Mouse (Mus musculus) MEL (cell line): ENCODE results near the gene Gm37240. TPM values are rescaled to one million over a fixed set of nuclear protein-coding genes. Genes with fewer than 3 reads are reported as not detected.

Experiments used
- DNase-seq: peaks from one replicate; pipeline ENCODE4 v3.0.0; 2011; ENCODE audit warnings: low read depth, low spot score
- H3K27ac ChIP-seq: 2 replicates; pipeline ENCODE4 v1.5.1; 2012; ENCODE audit warnings: low read depth, mild to moderate bottlenecking, control low read depth, low read length, moderate library complexity; ENCODE audit not compliant: control insufficient read depth
- H3K27me3 ChIP-seq, 2 experiments: fragments of 150-350 bp in 1 of 2; sonication (generic) in 1 of 2; 2 replicates each; pipeline ENCODE4 v1.6.1; 2012; ENCODE audit warnings: low read length in 2 of 2, mild to moderate bottlenecking in 2 of 2, improper control_type of control experiment in 1 of 2, moderate library complexity in 1 of 2; ENCODE audit not compliant: insufficient read depth in 2 of 2, control insufficient read depth in 1 of 2
- H3K36me3 ChIP-seq, 2 experiments: 2 replicates each; pipeline ENCODE4 v1.6.1; 2012 to 2014; ENCODE audit warnings: low read length in 2 of 2, improper control_type of control experiment in 1 of 2, inconsistent platforms in 1 of 2, mild to moderate bottlenecking in 1 of 2; ENCODE audit not compliant: insufficient read depth in 2 of 2, control insufficient read depth in 1 of 2
- H3K4me1 ChIP-seq, 2 experiments: fragments of 150-350 bp in 1 of 2; sonication (generic) in 1 of 2; 2 replicates each; pipeline ENCODE4 v1.6.1; 2012; ENCODE audit warnings: low read length in 2 of 2, improper control_type of control experiment in 1 of 2, mild to moderate bottlenecking in 1 of 2; ENCODE audit not compliant: insufficient read depth in 2 of 2, control insufficient read depth in 1 of 2
- H3K4me3 ChIP-seq, 2 experiments: fragments of 150-350 bp in 1 of 2; sonication (generic) in 1 of 2; 2 replicates each; pipeline ENCODE4 v1.5.1; 2012; ENCODE audit warnings: low read depth in 2 of 2, low read length in 2 of 2, mild to moderate bottlenecking in 2 of 2, moderate library complexity in 2 of 2, control low read depth in 1 of 2, improper control_type of control experiment in 1 of 2; ENCODE audit not compliant: control insufficient read depth in 1 of 2, insufficient read depth in 1 of 2
- H3K79me2 ChIP-seq: 2 replicates; pipeline ENCODE4 v1.6.1; 2012; ENCODE audit warnings: mild to moderate bottlenecking, low read length, moderate library complexity; ENCODE audit not compliant: control insufficient read depth, poor library complexity, insufficient read depth
- H3K9ac ChIP-seq: 2 replicates; pipeline ENCODE4 v1.6.1; 2012; ENCODE audit warnings: low read depth, mild to moderate bottlenecking, control low read depth, low read length, moderate library complexity; ENCODE audit not compliant: control insufficient read depth, poor library complexity, severe bottlenecking
- H3K9me3 ChIP-seq: fragments of 150-350 bp; sonication (generic); replicated peaks from 2 replicates; pipeline ENCODE4 v1.6.1; 2012; ENCODE audit warnings: mild to moderate bottlenecking, low read length, improper control_type of control experiment, moderate library complexity; ENCODE audit not compliant: insufficient read depth
- ETS1 ChIP-seq: IDR thresholded peaks from 2 replicates; pipeline ENCODE4 v1.6.1; 2012; ENCODE audit warnings: low read depth, mild to moderate bottlenecking, inconsistent platforms, low read length, improper control_type of control experiment, moderate library complexity
- GABPA ChIP-seq: IDR thresholded peaks from 2 replicates; pipeline ENCODE4 v1.6.1; 2012; ENCODE audit warnings: low read depth, mild to moderate bottlenecking, inconsistent platforms, low read length, improper control_type of control experiment, moderate library complexity
- JUND ChIP-seq: IDR thresholded peaks from 2 replicates; pipeline ENCODE4 v1.6.1; 2011; ENCODE audit warnings: low read depth, mild to moderate bottlenecking, improper control_type of control experiment, low read length
- KAT2A ChIP-seq: conservative IDR thresholded peaks from 2 replicates; pipeline ENCODE4 v1.6.1; 2012; ENCODE audit warnings: low read depth, low read length, improper control_type of control experiment, inconsistent platforms
- MAFK ChIP-seq: IDR thresholded peaks from 2 replicates; pipeline ENCODE4 v1.6.1; 2011; ENCODE audit warnings: low read depth, mild to moderate bottlenecking, low read length, improper control_type of control experiment, borderline replicate concordance
- MAX ChIP-seq: IDR thresholded peaks from 2 replicates; pipeline ENCODE4 v1.6.1; 2011; ENCODE audit warnings: low read length, improper control_type of control experiment
- MAZ ChIP-seq: IDR thresholded peaks from 2 replicates; pipeline ENCODE4 v1.6.1; 2012; ENCODE audit warnings: low read depth, mild to moderate bottlenecking, inconsistent platforms, low read length, improper control_type of control experiment
- MEF2A ChIP-seq: IDR thresholded peaks from 2 replicates; pipeline ENCODE4 v1.6.1; 2014; ENCODE audit warnings: low read depth, mild to moderate bottlenecking, inconsistent platforms, low read length, improper control_type of control experiment; ENCODE audit not compliant: poor library complexity, insufficient replicate concordance, severe bottlenecking; ENCODE audit errors: extremely low read depth
- MXI1 ChIP-seq: IDR thresholded peaks from 2 replicates; pipeline ENCODE4 v1.6.1; 2011; ENCODE audit warnings: mild to moderate bottlenecking, low read depth, low read length, improper control_type of control experiment
- MYB ChIP-seq: IDR thresholded peaks from 2 replicates; pipeline ENCODE4 v1.6.1; 2011; ENCODE audit warnings: mild to moderate bottlenecking, low read depth, low read length, improper control_type of control experiment
- MYC ChIP-seq: IDR thresholded peaks from 2 replicates; pipeline ENCODE4 v1.6.1; 2011; ENCODE audit warnings: low read depth, mild to moderate bottlenecking, low read length, improper control_type of control experiment, moderate library complexity
- NELFE ChIP-seq: IDR thresholded peaks from 2 replicates; pipeline ENCODE4 v1.6.1; 2011; ENCODE audit warnings: low read depth, low read length, improper control_type of control experiment
- POLR2AphosphoS5 ChIP-seq: IDR thresholded peaks from 2 replicates; pipeline ENCODE4 v1.6.1; 2012; ENCODE audit warnings: low read depth, borderline replicate concordance, mild to moderate bottlenecking, inconsistent platforms, low read length, moderate library complexity, mixed read lengths
- RCOR1 ChIP-seq: IDR thresholded peaks from 2 replicates; pipeline ENCODE4 v1.6.1; 2012; ENCODE audit warnings: low read depth, mild to moderate bottlenecking, inconsistent platforms, low read length, improper control_type of control experiment
- SMC3 ChIP-seq: IDR thresholded peaks from 2 replicates; pipeline ENCODE4 v1.6.1; 2011; ENCODE audit warnings: low read depth, low read length, improper control_type of control experiment
- TBP ChIP-seq: IDR thresholded peaks from 2 replicates; pipeline ENCODE4 v1.8.0; 2011; ENCODE audit warnings: low read depth, low read length, improper control_type of control experiment
- TCF12 ChIP-seq: IDR thresholded peaks from 2 replicates; pipeline ENCODE4 v1.6.1; 2014; ENCODE audit warnings: low read depth, mild to moderate bottlenecking, inconsistent platforms, low read length, improper control_type of control experiment, moderate library complexity
- UBTF ChIP-seq: IDR thresholded peaks from 2 replicates; pipeline ENCODE4 v1.6.1; 2012; ENCODE audit warnings: low read depth, mild to moderate bottlenecking, inconsistent platforms, low read length, improper control_type of control experiment, moderate library complexity, borderline replicate concordance; ENCODE audit not compliant: insufficient read depth
- USF2 ChIP-seq, 2 experiments: IDR thresholded peaks; 2 replicates each; pipeline ENCODE4 v1.6.1; 2011 to 2012; ENCODE audit warnings: improper control_type of control experiment in 2 of 2, low read length in 2 of 2, borderline replicate concordance in 1 of 2, inconsistent platforms in 1 of 2, low read depth in 1 of 2, mild to moderate bottlenecking in 1 of 2; ENCODE audit not compliant: insufficient read depth in 1 of 2
- ZC3H11A ChIP-seq: IDR thresholded peaks from 2 replicates; pipeline ENCODE4 v1.6.1; 2012; ENCODE audit warnings: low read depth, mild to moderate bottlenecking, inconsistent platforms, low read length, improper control_type of control experiment
- ZKSCAN1 ChIP-seq: IDR thresholded peaks from 2 replicates; pipeline ENCODE4 v1.6.1; 2012; ENCODE audit warnings: low read depth, mild to moderate bottlenecking, inconsistent platforms, low read length, improper control_type of control experiment, moderate library complexity
- ZMIZ1 ChIP-seq: IDR thresholded peaks from 2 replicates; pipeline ENCODE4 v1.6.1; 2012; ENCODE audit warnings: low read depth, mild to moderate bottlenecking, inconsistent platforms, low read length, improper control_type of control experiment, moderate library complexity
- polyA plus RNA-seq, 2 experiments: library from polyadenylated mRNA; stranded (reverse) in 1 of 2; unstranded in 1 of 2; fragments of >175 nt in 1 of 2; fragments of >200 nt in 1 of 2; gene quantifications; 2 replicates each; pipeline versions ENCODE4 v1.2.1 to v1.2.4; 2012; ENCODE audit warnings: low replicate concordance in 2 of 2, low read depth in 1 of 2; ENCODE audit not compliant: insufficient read length in 2 of 2, insufficient read depth in 1 of 2, missing spikeins in 1 of 2
- total RNA-seq: library from RNA; depleted of rRNA; stranded (reverse); fragments of 300-350 nt; gene quantifications from 2 replicates; pipeline ENCODE4 v1.2.3, GENCODE M21; 2012

Gm37240 gene
- total and polyA plus RNA-seq, 3 experiments = 0.04 TPM; not detected in 2

DNA sequence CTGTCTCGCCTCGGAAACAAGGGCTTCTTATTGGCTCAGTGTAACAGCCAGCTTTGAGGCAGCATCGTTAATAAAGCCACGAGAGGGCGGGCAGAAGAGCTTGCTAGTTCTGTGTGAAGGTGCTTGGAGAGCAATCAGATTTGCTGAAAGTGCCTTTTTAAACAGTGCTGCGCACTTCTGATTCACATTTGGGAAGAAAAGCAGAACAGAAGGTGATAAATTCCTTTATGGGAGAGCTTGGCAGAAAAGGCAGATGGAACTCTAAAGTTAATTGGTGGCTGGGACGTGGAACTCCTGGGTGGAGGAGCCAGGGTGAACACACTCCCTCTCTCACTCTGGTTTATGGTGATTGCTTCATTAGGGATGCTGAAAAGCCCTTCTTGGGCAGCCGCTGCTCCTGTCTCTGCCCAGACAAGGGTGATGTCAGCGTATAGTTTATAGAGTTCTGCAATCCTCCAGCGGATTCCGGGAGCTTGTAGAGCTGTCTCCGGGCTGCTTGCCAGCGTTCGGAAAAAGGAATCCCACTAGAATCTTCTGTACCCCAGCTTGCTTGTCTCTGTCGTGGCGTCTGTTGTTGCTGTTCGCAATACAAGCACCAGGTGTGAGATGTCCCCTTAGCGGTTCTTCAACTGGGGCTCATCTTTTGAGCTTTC is 1141.7 kb downstream of the Gm37240 start:
- DNase-seq = peak; percentile 31

DNA sequence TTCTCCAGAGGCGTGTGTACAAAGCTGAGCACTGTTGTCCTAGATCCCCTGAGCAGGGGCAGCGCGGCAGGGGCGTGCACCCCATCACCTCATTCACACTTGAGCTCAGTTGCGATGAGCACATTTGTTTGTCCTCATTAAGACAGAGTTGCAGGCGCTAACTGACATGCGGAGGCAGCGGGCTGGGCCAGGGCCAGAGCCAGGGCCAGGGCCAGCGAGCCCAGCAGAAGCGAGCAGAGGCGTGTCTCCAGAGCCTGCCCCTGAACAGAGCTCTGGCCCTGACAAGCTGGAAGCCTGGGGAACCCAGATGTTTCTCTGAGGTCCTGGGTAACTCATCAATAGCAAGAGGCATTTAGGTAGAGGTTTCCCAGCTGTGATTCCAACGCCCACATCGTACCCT is 1142.6 kb downstream of the Gm37240 start:
- Histone ChIP-seq H3K9me3 (no peaks in the 10 kb centered on the region), H3K79me2 (no peaks in the 10 kb centered on the region), H3K27ac (no peak overlapping the region), H3K9ac (no peak overlapping the region), H3K4me1 (peaks cover 5 to 16% of the 10 kb centered on the region in 2 experiments; a peak in 3 of 4 replicates), H3K27me3 (no peaks in the 10 kb centered on the region), H3K4me3 (no peak overlapping the region)
- no peak for TF ChIP-seq MAFK
- TF ChIP-seq RCOR1 = no peak
- no peak for TF ChIP-seq TCF12
- TF ChIP-seq POLR2AphosphoS5 = no peak
- no peak for TF ChIP-seq UBTF
- TF ChIP-seq, all 39 proteins: peak for 0
- H3K36me3 ChIP-seq = peaks cover 0 to 14% of the 10 kb centered on the region in 2 experiments; a peak in 2 of 4 replicates
- DNase-seq = no peak

More for the DNA sequence above, 1141.7 kb downstream of the Gm37240 start:
- Histone ChIP-seq H3K4me1 (peaks cover 7 to 20% of the 10 kb centered on the region in 2 experiments; a peak in 3 of 4 replicates), H3K79me2 (no peaks in the 10 kb centered on the region), H3K36me3 (peaks cover 0 to 18% of the 10 kb centered on the region in 2 experiments; a peak in 2 of 4 replicates), H3K27me3 (no peaks in the 10 kb centered on the region), H3K27ac (no peak overlapping the region), H3K9ac (no peak overlapping the region), H3K9me3 (no peaks in the 10 kb centered on the region), H3K4me3 (no peak overlapping the region)
- no peak for TF ChIP-seq TBP

DNA sequence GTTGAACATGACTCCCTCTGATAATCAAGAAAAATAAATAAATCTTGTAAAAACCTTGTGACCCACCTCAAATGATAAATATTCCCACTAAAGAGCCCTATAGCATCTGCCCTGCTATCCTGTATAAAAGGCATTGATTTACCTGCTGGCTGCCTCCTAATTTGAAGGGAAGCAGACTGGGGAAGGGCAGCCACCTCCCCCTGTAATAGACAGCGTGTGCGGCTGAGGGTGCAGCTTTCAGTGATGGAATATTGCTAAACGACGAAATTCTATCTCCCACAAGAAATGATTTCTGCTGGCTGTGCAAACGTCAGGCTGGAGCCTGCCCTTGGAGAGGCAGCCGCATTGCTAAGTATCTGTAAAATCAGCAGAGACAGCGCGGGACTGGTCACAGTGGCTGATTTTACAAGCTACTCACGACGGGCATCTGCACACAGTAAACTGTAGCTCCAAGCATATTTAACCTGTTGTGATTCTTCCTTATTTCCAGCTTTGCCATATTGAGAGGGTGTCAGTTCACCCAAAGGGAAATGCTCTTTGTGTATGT is 1147.2 kb downstream of the Gm37240 start:
- Histone ChIP-seq H3K9me3 (no peaks in the 10 kb centered on the region), H3K4me1 (no peaks in the 10 kb centered on the region), H3K9ac (no peak overlapping the region), H3K36me3 (no peaks in the 10 kb centered on the region), H3K27ac (no peak overlapping the region), H3K4me3 (no peak overlapping the region), H3K79me2 (no peaks in the 10 kb centered on the region), H3K27me3 (no peaks in the 10 kb centered on the region)
- TF ChIP-seq ZC3H11A (no peak), MAX (no peak), MEF2A (no peak), KAT2A (no peak), MAZ (no peak), USF2 (IDR thresholded peaks at IDR 0.05; ENCODE audit: borderline replicate concordance in 1 of 2, insufficient read depth in 1 of 2, low read depth in 1 of 2, low read length in 2 of 2) (no peak), MAFK (no peak), ZKSCAN1 (no peak), ZMIZ1 (no peak), SMC3 (no peak), POLR2AphosphoS5 (no peak), MXI1 (no peak), MYB (no peak), ETS1 (no peak), GABPA (no peak), MYC (no peak), JUND (no peak), NELFE (no peak)
- DNase-seq = no peak
